Mouse (Mus musculus) forebrain, embryonic 16.5 days (tissue): ENCODE measurements around the gene Pnpla1. TPM values are rescaled to one million over a fixed set of nuclear protein-coding genes. Genes with fewer than 3 reads are reported as not detected.

Experiments
- ATAC-seq: fragments of 200-750 bp; cut with Nextera tagmentation; 2 replicates; pipeline ENCODE4 v1.8.0; 2017; ENCODE audit warnings: mild to moderate bottlenecking, moderate library complexity
- H3K27ac ChIP-seq: fragments of 300-500 bp; sonication (generic); 2 replicates; pipeline ENCODE4 v1.5.1; 2014; ENCODE audit warnings: low read length, control low read depth
- H3K27me3 ChIP-seq: fragments of 300-500 bp; sonication (generic); replicated peaks from 2 replicates; pipeline ENCODE4 v1.6.1; 2014; ENCODE audit warnings: low read length; ENCODE audit not compliant: control insufficient read depth, insufficient read depth
- H3K36me3 ChIP-seq: fragments of 300-500 bp; sonication (generic); 2 replicates; pipeline ENCODE4 v1.6.1; 2014; ENCODE audit not compliant: control insufficient read depth, insufficient read depth
- H3K4me1 ChIP-seq: fragments of 300-500 bp; sonication (generic); replicated peaks from 2 replicates; pipeline ENCODE4 v1.6.1; 2014; ENCODE audit warnings: low read length; ENCODE audit not compliant: control insufficient read depth, insufficient read depth
- H3K4me2 ChIP-seq: fragments of 300-500 bp; sonication (generic); 2 replicates; pipeline ENCODE4 v1.6.1; 2014; ENCODE audit warnings: mild to moderate bottlenecking, low read length, control low read depth
- H3K4me3 ChIP-seq: fragments of 300-500 bp; sonication (generic); replicated peaks from 2 replicates; pipeline ENCODE4 v1.5.1; 2014; ENCODE audit warnings: mild to moderate bottlenecking, low read length, control low read depth
- H3K9ac ChIP-seq: fragments of 300-500 bp; sonication (generic); replicated peaks from 2 replicates; pipeline ENCODE4 v1.6.1; 2014; ENCODE audit warnings: low read depth, low read length, control low read depth
- H3K9me3 ChIP-seq: fragments of 300-500 bp; sonication (generic); 2 replicates; pipeline ENCODE4 v1.6.1; 2016; ENCODE audit warnings: low read length; ENCODE audit not compliant: control insufficient read depth
- WGBS: fragments of 180-500 bp; shearing (Covaris S2); extraction: QIAGEN DNeasy Blood & Tissue Kit; methylation state at CpG from one replicate; pipeline ENCODE4 v1.1.7; 2014; 5-methylcytosine and 5-hydroxymethylcytosine counted together
- polyA plus RNA-seq: library from polyadenylated mRNA; unstranded; fragments of >200 nt; fragmentation: Nextera tagmentation; extraction: Ambion mirVana; gene quantifications from 2 replicates; pipeline ENCODE4 v1.2.1, GENCODE M21; 2015

The Pnpla1 gene
- polyA plus RNA-seq, 1 experiment from 2014 or later: not detected

- Histone ChIP-seq H3K4me3 (no peak overlapping the region), H3K4me1 (peaks cover 10% of the 10 kb centered on the region), H3K9ac (no peak overlapping the region), H3K27ac (no peak overlapping the region), H3K27me3 (no peaks in the 10 kb centered on the region), H3K4me2 (no peak overlapping the region), H3K36me3 (no peaks in the 10 kb centered on the region), H3K9me3 (no peaks in the 10 kb centered on the region)
- ATAC-seq: no peak
- WGBS: 64% methylated on average over 7 of the region's 7 CpGs
Measured at GRCm38 (mm10) chr17:28874825-28875224, 16.6 kb downstream of the Pnpla1 start.

- no peaks in the 10 kb centered on the region for H3K27me3 ChIP-seq
- 37% methylated on average over 8 of the region's 8 CpGs for WGBS
- no peak overlapping the region for H3K9ac ChIP-seq
- H3K9me3 ChIP-seq: no peaks in the 10 kb centered on the region
- H3K27ac ChIP-seq: no peak overlapping the region
- H3K4me3 ChIP-seq: no peak overlapping the region
- no peak overlapping the region for H3K4me2 ChIP-seq
- no peaks in the 10 kb centered on the region for H3K36me3 ChIP-seq
- peak; percentile 72 for ATAC-seq
- peaks cover 14% of the 10 kb centered on the region for H3K4me1 ChIP-seq
Measured at GRCm38 (mm10) chr17:28875316-28875715, 17.1 kb downstream of the Pnpla1 start.

GRCm38 (mm10) chr17:28876331-28876730 lies 18.1 kb downstream of the Pnpla1 start:
- no peak overlapping the region for H3K9ac ChIP-seq
- no peaks in the 10 kb centered on the region for H3K27me3 ChIP-seq
- no peak overlapping the region for H3K4me2 ChIP-seq
- no peak for ATAC-seq
- H3K36me3 ChIP-seq: no peaks in the 10 kb centered on the region
- H3K4me3 ChIP-seq: no peak overlapping the region
- WGBS: 70% methylated on average over 5 of the region's 5 CpGs
- peaks cover 14% of the 10 kb centered on the region for H3K4me1 ChIP-seq
- no peak overlapping the region for H3K27ac ChIP-seq
- H3K9me3 ChIP-seq: no peaks in the 10 kb centered on the region

GRCm38 (mm10) chr17:28876821-28877220 lies 18.6 kb downstream of the Pnpla1 start:
- Histone ChIP-seq H3K36me3 (no peaks in the 10 kb centered on the region), H3K9ac (no peak overlapping the region), H3K4me1 (peaks cover 14% of the 10 kb centered on the region), H3K27me3 (no peaks in the 10 kb centered on the region), H3K4me2 (no peak overlapping the region), H3K9me3 (no peaks in the 10 kb centered on the region), H3K4me3 (no peak overlapping the region), H3K27ac (no peak overlapping the region)
- no peak for ATAC-seq
- 14% methylated on average over 19 of the region's 19 CpGs for WGBS

GRCm38 (mm10) chr17:28879931-28880391 lies 21.8 kb downstream of the Pnpla1 start:
- WGBS: 5% methylated on average over 18 of the region's 18 CpGs
- H3K36me3 ChIP-seq: no peaks in the 10 kb centered on the region
- no peaks in the 10 kb centered on the region for H3K9me3 ChIP-seq
- H3K4me3 ChIP-seq: peak overlapping the region; percentile 22
- no peaks in the 10 kb centered on the region for H3K27me3 ChIP-seq
- peaks cover 13% of the 10 kb centered on the region for H3K4me1 ChIP-seq
- H3K27ac ChIP-seq: no peak overlapping the region
- peak; percentile 46 for ATAC-seq
- H3K4me2 ChIP-seq: peak overlapping the region; percentile 49
- H3K9ac ChIP-seq: peak overlapping the region; percentile 51

- H3K4me3 ChIP-seq: no peak overlapping the region
- no peaks in the 10 kb centered on the region for H3K9me3 ChIP-seq
- no peaks in the 10 kb centered on the region for H3K27me3 ChIP-seq
- H3K36me3 ChIP-seq: no peaks in the 10 kb centered on the region
- WGBS: 3% methylated on average over 12 of the region's 12 CpGs
- H3K4me2 ChIP-seq: peak overlapping the region; percentile 13
- peak; percentile 75; the same call in 1 of the 2 replicates for ATAC-seq
- H3K27ac ChIP-seq: no peak overlapping the region
- peaks cover 6% of the 10 kb centered on the region for H3K4me1 ChIP-seq
- no peak overlapping the region for H3K9ac ChIP-seq
Measured at GRCm38 (mm10) chr17:28882316-28882715, 24.1 kb downstream of the Pnpla1 start.

GRCm38 (mm10) chr17:28882810-28883209 lies 24.6 kb downstream of the Pnpla1 start:
- Histone ChIP-seq H3K4me3 (no peak overlapping the region), H3K27ac (no peak overlapping the region), H3K4me1 (peaks cover 6% of the 10 kb centered on the region), H3K36me3 (no peaks in the 10 kb centered on the region), H3K27me3 (no peaks in the 10 kb centered on the region), H3K9me3 (no peaks in the 10 kb centered on the region), H3K4me2 (no peak overlapping the region; the same call in 1 of the 2 replicates), H3K9ac (no peak overlapping the region)
- 64% methylated on average over 8 of the region's 8 CpGs for WGBS
- ATAC-seq: no peak

GRCm38 (mm10) chr17:28883941-28884516 lies 25.8 kb downstream of the Pnpla1 start:
- 68% methylated on average over 10 of the region's 10 CpGs for WGBS
- no peak for ATAC-seq
- no peak overlapping the region for H3K4me2 ChIP-seq
- H3K36me3 ChIP-seq: no peaks in the 10 kb centered on the region
- H3K4me1 ChIP-seq: peaks cover 6% of the 10 kb centered on the region
- H3K9me3 ChIP-seq: peaks cover 8% of the 10 kb centered on the region
- H3K4me3 ChIP-seq: no peak overlapping the region
- no peaks in the 10 kb centered on the region for H3K27me3 ChIP-seq
- H3K9ac ChIP-seq: no peak overlapping the region
- H3K27ac ChIP-seq: no peak overlapping the region

- no peak for ATAC-seq
- H3K27ac ChIP-seq: no peak overlapping the region
- 88% methylated on average over 8 of the region's 8 CpGs for WGBS
- H3K9ac ChIP-seq: no peak overlapping the region
- H3K36me3 ChIP-seq: no peaks in the 10 kb centered on the region
- no peak overlapping the region for H3K4me3 ChIP-seq
- peaks cover 8% of the 10 kb centered on the region for H3K9me3 ChIP-seq
- no peak overlapping the region for H3K4me2 ChIP-seq
- H3K27me3 ChIP-seq: no peaks in the 10 kb centered on the region
- H3K4me1 ChIP-seq: no peaks in the 10 kb centered on the region; the same call in 1 of the 2 replicates
Measured at GRCm38 (mm10) chr17:28885231-28885630, 27.0 kb downstream of the Pnpla1 start.

- 80% methylated on average over 8 of the region's 8 CpGs for WGBS
- no peak overlapping the region for H3K27ac ChIP-seq
- no peaks in the 10 kb centered on the region for H3K27me3 ChIP-seq
Measured at GRCm38 (mm10) chr17:28886266-28886665, 28.1 kb downstream of the Pnpla1 start.

More at GRCm38 (mm10) chr17:28886266-28886665, 28.1 kb downstream of the Pnpla1 start:
- no peaks in the 10 kb centered on the region for H3K36me3 ChIP-seq
- H3K9me3 ChIP-seq: peaks cover 8% of the 10 kb centered on the region
- ATAC-seq: no peak
- no peak overlapping the region for H3K4me2 ChIP-seq
- H3K9ac ChIP-seq: no peak overlapping the region
- no peak overlapping the region for H3K4me3 ChIP-seq
- H3K4me1 ChIP-seq: no peaks in the 10 kb centered on the region
